Mouse (Mus musculus) gastrocnemius, postnatal 10 days (tissue): Measurements from ENCODE around the gene Hnrnpf. TPM values are rescaled to one million over a fixed set of nuclear protein-coding genes. Genes with fewer than 3 reads are reported as not detected.

Experiments
- microRNA-seq, 2 experiments: library from miRNA; unstranded; fragments of <30 nt; microRNA quantifications; one replicate each; pipeline ENCODE4 v1.2.0; 2021
- total RNA-seq, 2 experiments: library from RNA; stranded (reverse); gene quantifications; 2 replicates each; pipeline ENCODE4 v1.2.3; 2021

Hnrnpf gene
- total RNA-seq, 2 experiments from 2014 or later: 199 to 227 TPM

Small RNA genes lying within 50 kb of the gene (microRNA-seq; reads per million reads assigned to microRNA genes)
- 0 reads per million in 2 experiments for gene Gm25535

Other genes starting within 250 kb of the Hnrnpf start
- gene Zfp637, start 59.1 kb upstream of the Hnrnpf start, total RNA-seq: 10 to 100 TPM; 31.8 to 32.9 TPM
- under 1 TPM; 0.23 to 0.95 TPM for gene Zfp239, start 38.2 kb upstream of the Hnrnpf start, total RNA-seq
- gene Fxyd4, start 37.4 kb downstream of the Hnrnpf start, total RNA-seq: not detected
- under 1 TPM; 0.47 to 0.80 TPM for gene Rasgef1a, start 111.1 kb downstream of the Hnrnpf start, total RNA-seq
- 10 to 100 TPM; 22.5 to 24.0 TPM for gene Csgalnact2, start 238.8 kb downstream of the Hnrnpf start, total RNA-seq